Mouse (Mus musculus) CD4-positive, CD25-positive, alpha-beta regulatory T cell, adult 2 months (primary cell): ENCODE data around the gene Etv6.
A peak's percentile ranks its signal among the peaks of the same experiment; 100 is the strongest.

ENCODE experiments used
- DNase-seq: peaks from one replicate; pipeline ENCODE4 v3.0.0-alpha.2; 2012; ENCODE audit warnings: low read depth, low spot score

Gene Etv6

DNA sequence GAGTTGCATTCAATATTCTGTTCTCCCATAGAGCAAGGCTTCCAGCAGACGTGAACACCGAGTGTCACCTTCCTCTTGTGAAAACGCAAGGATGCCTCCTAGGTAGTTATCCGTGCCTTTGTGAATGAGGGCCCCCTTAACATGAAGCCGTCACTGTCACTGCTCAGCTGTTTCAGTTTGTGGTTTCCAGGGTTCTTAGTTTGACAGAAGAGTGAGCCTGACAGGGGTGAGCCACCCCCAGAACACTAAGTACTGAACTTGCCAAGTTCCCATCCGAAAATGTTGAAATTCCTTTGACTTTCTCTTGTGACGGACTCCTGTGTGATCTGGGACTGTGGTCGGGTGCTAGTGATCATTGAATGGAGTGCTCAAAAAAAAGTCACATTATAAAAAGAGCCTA lies 129.5 kb downstream of the Etv6 start:
- DNase-seq: no peak

- no peak for DNase-seq
Measured at GRCm38 (mm10) chr6:134167963-134168362, 132.5 kb downstream of the Etv6 start.

- no peak for DNase-seq
Measured at GRCm38 (mm10) chr6:134168799-134169198, 133.3 kb downstream of the Etv6 start.

GRCm38 (mm10) chr6:134171235-134171634 lies 135.7 kb downstream of the Etv6 start:
- DNase-seq: no peak

- DNase-seq: no peak
Measured at GRCm38 (mm10) chr6:134171906-134172728, 136.6 kb downstream of the Etv6 start.

- DNase-seq: no peak
Measured at GRCm38 (mm10) chr6:134173439-134173838, 137.9 kb downstream of the Etv6 start.

GRCm38 (mm10) chr6:134175059-134175458 lies 139.6 kb downstream of the Etv6 start:
- DNase-seq: no peak

- no peak for DNase-seq
Measured at GRCm38 (mm10) chr6:134177196-134177595, 141.7 kb downstream of the Etv6 start.

DNA sequence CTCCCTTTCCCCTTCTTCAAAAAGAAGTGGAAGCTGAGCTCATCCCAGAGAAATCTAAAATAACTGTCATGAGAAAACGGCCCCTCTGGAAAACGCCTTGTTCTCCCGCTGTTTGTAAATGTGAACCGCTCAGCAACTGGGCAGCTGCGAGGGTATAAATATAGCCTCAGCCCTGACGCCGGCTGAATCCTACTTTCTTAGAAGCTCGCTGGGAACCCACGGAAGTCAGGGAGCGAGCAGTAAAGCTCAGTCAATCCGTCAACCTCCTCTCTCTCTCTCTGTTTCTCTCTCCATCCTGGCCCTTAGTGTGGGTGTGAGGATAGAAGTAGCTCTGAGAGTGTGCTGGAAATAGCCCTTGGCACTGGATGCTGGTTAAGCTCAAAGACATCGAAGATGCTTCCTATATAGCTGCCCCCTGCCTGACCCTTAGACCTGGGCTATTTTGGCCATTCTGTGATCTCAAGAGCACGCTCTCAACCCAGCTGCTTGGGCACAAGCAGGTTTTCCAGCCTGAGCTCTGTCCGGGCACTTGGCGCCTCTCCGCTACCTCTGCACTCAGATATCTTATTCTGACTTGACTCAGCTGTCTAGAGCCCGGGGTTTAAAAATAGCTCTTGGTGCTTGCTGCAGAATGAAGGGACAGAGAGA lies 146.9 kb downstream of the Etv6 start:
- DNase-seq: no peak

- DNase-seq: peak; percentile 30
Measured at GRCm38 (mm10) chr6:134183592-134184342, 148.3 kb downstream of the Etv6 start.

DNA sequence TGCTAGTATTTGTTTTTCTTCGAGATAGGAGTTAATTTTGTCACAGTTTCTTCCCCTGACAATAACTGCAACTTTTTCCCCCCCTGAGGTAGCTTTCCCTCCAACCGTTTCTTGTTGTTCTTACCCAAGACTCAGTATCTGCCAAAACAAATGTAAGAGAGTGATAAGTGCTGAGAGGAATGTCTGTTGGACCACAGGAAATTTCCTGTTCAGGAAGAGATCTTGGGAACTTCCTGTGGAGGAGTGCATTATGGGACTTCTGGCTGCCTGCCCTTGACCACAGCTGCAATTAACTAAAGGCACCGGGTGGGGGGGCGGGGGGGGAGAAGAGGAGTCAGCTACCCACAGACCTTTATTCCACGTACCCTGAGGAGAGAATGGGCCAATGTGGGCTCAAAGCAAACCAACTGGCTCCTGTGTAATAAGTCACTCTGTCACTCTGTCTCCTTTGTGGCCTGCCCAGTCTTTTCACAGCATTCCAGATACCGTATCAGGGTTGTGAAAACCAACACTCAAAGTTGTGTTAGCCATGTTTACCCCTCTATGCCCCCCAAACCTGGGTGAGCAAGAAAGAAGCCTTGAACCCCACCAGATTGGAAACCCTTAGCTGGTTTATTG lies 150.9 kb downstream of the Etv6 start:
- DNase-seq: peak; percentile 21

GRCm38 (mm10) chr6:134188719-134189118 lies 153.2 kb downstream of the Etv6 start:
- DNase-seq: no peak

GRCm38 (mm10) chr6:134189174-134189573 lies 153.7 kb downstream of the Etv6 start:
- DNase-seq: no peak

GRCm38 (mm10) chr6:134189575-134190132 lies 154.2 kb downstream of the Etv6 start:
- peak; percentile 35 for DNase-seq

- DNase-seq: no peak
Measured at GRCm38 (mm10) chr6:134190597-134191278, 155.2 kb downstream of the Etv6 start.

DNA sequence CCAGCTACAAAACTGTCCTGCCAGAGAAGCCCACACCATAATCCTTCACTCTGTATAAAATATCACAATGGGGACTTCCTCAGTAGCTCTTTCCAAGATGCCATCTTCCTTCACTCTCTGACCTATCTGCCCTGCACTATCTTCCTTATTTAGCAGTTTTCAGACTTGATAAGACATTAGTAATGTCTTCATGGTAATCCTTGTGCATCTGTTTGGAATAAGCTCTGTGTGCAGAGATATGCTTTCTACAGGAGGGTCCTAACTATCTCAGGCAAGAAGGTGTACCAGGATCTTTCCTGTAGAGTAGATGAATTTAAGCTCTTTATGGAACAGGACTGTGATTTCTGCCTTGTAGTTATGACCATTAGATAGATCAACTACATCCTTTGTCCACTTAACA lies 157.2 kb downstream of the Etv6 start:
- no peak for DNase-seq

- no peak for DNase-seq
Measured at GRCm38 (mm10) chr6:134199895-134200294, 164.4 kb downstream of the Etv6 start.

GRCm38 (mm10) chr6:134200577-134200976 lies 165.1 kb downstream of the Etv6 start:
- DNase-seq: no peak

- no peak for DNase-seq
Measured at GRCm38 (mm10) chr6:134202176-134202575, 166.7 kb downstream of the Etv6 start.

GRCm38 (mm10) chr6:134205163-134205562 lies 169.7 kb downstream of the Etv6 start:
- DNase-seq: no peak

DNA sequence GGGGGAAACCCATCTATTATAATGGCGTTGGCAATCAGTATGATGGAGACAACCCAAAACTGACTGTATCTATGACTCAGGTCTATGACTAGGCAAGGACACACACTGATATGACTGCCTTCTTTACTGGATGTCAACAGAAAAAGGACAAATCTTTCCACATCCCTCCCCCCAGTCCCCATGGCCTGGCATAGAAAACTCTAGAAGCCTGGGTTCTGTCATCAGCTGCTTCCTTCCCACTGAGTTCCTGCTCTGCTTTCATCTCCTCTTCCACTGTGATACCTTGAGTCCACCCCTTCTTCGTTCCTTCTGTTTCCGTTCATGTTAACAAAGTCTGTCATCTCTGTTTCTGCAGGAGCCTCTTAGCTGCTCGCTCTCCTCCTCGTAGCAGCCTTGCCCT lies 170.2 kb downstream of the Etv6 start:
- DNase-seq: no peak
